8 mouse cellular contexts compared by ENCODE assay signal in genomic region chr12:24592956-24593672, GRCm38 (mm10). TPM values are rescaled to one million over a fixed set of nuclear protein-coding genes. Genes with fewer than 3 reads are reported as not detected.
DNase-seq lines count a peak whose midpoint lies in the region; ATAC-seq and TF ChIP-seq lines count a peak whose summit lies in the region.

No protein-coding gene starts in this region.

- H3K27ac ChIP-seq in left cerebral cortex, adult 2 months = peak overlapping the region; percentile 17; the same call in 1 of the 2 replicates
- H3K27ac ChIP-seq in forebrain, embryonic 12.5 days = no peak overlapping the region
- peak overlapping the region; percentile 29 for H3K27ac ChIP-seq in lung, postnatal 0 days (ENCODE audit: low read length)

- H3K9me3 ChIP-seq in forebrain, embryonic 12.5 days = no peaks in the 10 kb centered on the region
- H3K9me3 ChIP-seq in lung, postnatal 0 days (ENCODE audit: low read length) = no peaks in the 10 kb centered on the region

- H3K36me3 ChIP-seq in forebrain, embryonic 12.5 days (replicated peaks) = no peaks in the 10 kb centered on the region
- H3K36me3 ChIP-seq in lung, postnatal 0 days (ENCODE audit: insufficient read depth, low read length) = no peaks in the 10 kb centered on the region

- no peaks in the 10 kb centered on the region for H3K27me3 ChIP-seq in forebrain, embryonic 12.5 days
- no peaks in the 10 kb centered on the region for H3K27me3 ChIP-seq in lung, postnatal 0 days (replicated peaks; ENCODE audit: insufficient read depth, low read length)

- peak overlapping the region; percentile 27 for H3K4me2 ChIP-seq in forebrain, embryonic 12.5 days
- H3K4me2 ChIP-seq in lung, postnatal 0 days (replicated peaks; ENCODE audit: low read depth, low read length) = peak overlapping the region; percentile 55

- peak overlapping the region; percentile 32 for H3K4me3 ChIP-seq in left cerebral cortex, adult 2 months
- H3K4me3 ChIP-seq in forebrain, embryonic 12.5 days (replicated peaks) = no peak overlapping the region
- H3K4me3 ChIP-seq in lung, postnatal 0 days (ENCODE audit: low read depth, low read length) = peak overlapping the region; percentile 30

- peak; percentile 59 to 67 for DNase-seq in left cerebral cortex, adult 2 months (ENCODE audit: extremely low spot score in 1 of 2, low spot score in 2 of 2)
- no peak for DNase-seq in left cerebral cortex, postnatal 4 days
- DNase-seq in heart, postnatal 14 days = peak; percentile 72 to 73
- DNase-seq in kidney, postnatal 36 days = peak; percentile 79
- DNase-seq in lung, postnatal 0 days (ENCODE audit: low spot score) = peak; percentile 86
- peak; percentile 70 to 79 for DNase-seq in thymus, adult 18-20 months

- intact Hi-C loops in left cerebral cortex, adult 2 months (cut with DNase I) = no loop called here
- intact Hi-C loops in left cerebral cortex, postnatal 4 days (cut with DNase I) = no loop called here
- intact Hi-C loops in heart, postnatal 14 days (cut with DNase I) = no loop called here

- H3K4me1 ChIP-seq in forebrain, embryonic 12.5 days = peaks cover 10% of the 10 kb centered on the region
- H3K4me1 ChIP-seq in lung, postnatal 0 days (ENCODE audit: insufficient read depth, low read depth, low read length) = peaks cover 6% of the 10 kb centered on the region; the same call in 1 of the 2 replicates

- ATAC-seq in forebrain, embryonic 12.5 days (ENCODE audit: low FRiP score) = no peak
- peak; percentile 90 for ATAC-seq in lung, postnatal 0 days
- peak; percentile 81 for ATAC-seq in neutrophil, adult 5-6 weeks (ENCODE audit: extremely low read depth, insufficient number of reproducible peaks, low FRiP score, poor library complexity, severe bottlenecking)

- H3K9ac ChIP-seq in forebrain, embryonic 12.5 days = no peak overlapping the region
- no peak overlapping the region for H3K9ac ChIP-seq in lung, postnatal 0 days (replicated peaks; ENCODE audit: low read depth)

- TF ChIP-seq EP300 in lung, postnatal 0 days (IDR thresholded peaks at IDR 0.05) = no peak; the same call in none of the 2 replicates

- WGBS in forebrain, embryonic 12.5 days = 25% methylated on average over 22 of the region's 22 CpGs
- 5% methylated on average over 22 of the region's 22 CpGs for whole genome bisulfite sequencing in lung, postnatal 0 days

- TF ChIP-seq CTCF in left cerebral cortex, adult 2 months (IDR thresholded peaks at IDR 0.05) = no peak
- TF ChIP-seq CTCF in lung, postnatal 0 days (IDR thresholded peaks at IDR 0.05) = no peak; the same call in 1 of the 2 replicates

RNA-seq across cellular contexts. Expression of gene Grhl1, which starts 21.0 kb away (rescaled TPM):
- total RNA-seq in left cerebral cortex, adult 2 months (2021) = 10 to 100 TPM; 13.1 to 13.2 TPM
- 1 to 10 TPM; 3.2 to 3.7 TPM for total RNA-seq in left cerebral cortex, postnatal 4 days (2021)
- polyA plus RNA-seq in forebrain, embryonic 12.5 days (2016; fragmentation: Nextera tagmentation; extraction: Ambion mirVana) = 0.52 and 1.0 TPM in 2 replicates
- total RNA-seq in heart, postnatal 14 days (2021) = under 1 TPM; 0.44 to 0.84 TPM
- polyA plus RNA-seq in lung, postnatal 0 days (2015; fragmentation: Nextera tagmentation; extraction: Ambion mirVana) = 3.0 and 4.0 TPM in 2 replicates
- 0.74 and 1.0 TPM in 2 replicates for total RNA-seq in neutrophil, adult 5-6 weeks (2017)

RNA-seq across cellular contexts. Expression of gene Klf11, which starts 58.0 kb away (rescaled TPM):
- 1 to 10 TPM; 5.1 to 7.8 TPM for total RNA-seq in left cerebral cortex, adult 2 months (2021)
- total RNA-seq in left cerebral cortex, postnatal 4 days (2021) = 10 to 100 TPM; 23.4 to 24.8 TPM
- polyA plus RNA-seq in forebrain, embryonic 12.5 days (2016; fragmentation: Nextera tagmentation; extraction: Ambion mirVana) = 15.4 and 15.5 TPM in 2 replicates
- total RNA-seq in heart, postnatal 14 days (2021) = 10 to 100 TPM; 17.5 to 19.5 TPM
- 22.1 and 26.0 TPM in 2 replicates for polyA plus RNA-seq in lung, postnatal 0 days (2015; fragmentation: Nextera tagmentation; extraction: Ambion mirVana)
- total RNA-seq in neutrophil, adult 5-6 weeks (2017) = 28.2 and 29.6 TPM in 2 replicates
